Mouse (Mus musculus) forebrain, embryonic 12.5 days (tissue): ENCODE data around the gene Serpinb8. TPM values are rescaled to one million over a fixed set of nuclear protein-coding genes. Genes with fewer than 3 reads are reported as not detected.

Experiments
- polyA plus RNA-seq: library from polyadenylated mRNA; unstranded; fragments of >200 nt; fragmentation: Nextera tagmentation; extraction: Ambion mirVana; gene quantifications from 2 replicates; pipeline ENCODE4 v1.2.1, GENCODE M21; 2016

Serpinb8 gene
- polyA plus RNA-seq, 1 experiment from 2014 or later = 0.29 TPM

Other genes with a start within 250 kb of the Serpinb8 start
- not detected in 2 replicates for gene Serpinb11, start 228.8 kb upstream of the Serpinb8 start, polyA plus RNA-seq
- gene Serpinb7, start 190.4 kb upstream of the Serpinb8 start, polyA plus RNA-seq = not detected in 2 replicates
- gene Serpinb2, start 78.6 kb upstream of the Serpinb8 start, polyA plus RNA-seq = 0.77 and 1.1 TPM in 2 replicates